Mouse (Mus musculus) midbrain, embryonic 10.5 days (tissue): Measurements from ENCODE around the gene Ubtf. TPM values are rescaled to one million over a fixed set of nuclear protein-coding genes. Genes with fewer than 3 reads are reported as not detected.
"Not testable (repeated sequence)": the region's sequence is repeated elsewhere in the genome, so short reads cannot be mapped to it uniquely, and the experiment has no call there.

Source experiments
- DNase-seq: peaks from one replicate; pipeline ENCODE4 v3.0.0-alpha.2; 2017; ENCODE audit warnings: low spot score
- H3K27ac ChIP-seq: fragments of 300-500 bp; sonication (generic); replicated peaks from 2 replicates; pipeline ENCODE4 v1.5.1; 2016; ENCODE audit warnings: mild to moderate bottlenecking
- H3K27me3 ChIP-seq: fragments of 300-500 bp; sonication (generic); 2 replicates; pipeline ENCODE4 v1.6.1; 2016; ENCODE audit warnings: low read depth, mild to moderate bottlenecking; ENCODE audit not compliant: poor library complexity, severe bottlenecking
- H3K36me3 ChIP-seq: fragments of 300-500 bp; sonication (generic); 2 replicates; pipeline ENCODE4 v1.6.1; 2016; ENCODE audit warnings: mild to moderate bottlenecking, moderate library complexity
- H3K4me1 ChIP-seq: fragments of 300-500 bp; sonication (generic); 2 replicates; pipeline ENCODE4 v1.6.1; 2016
- H3K4me3 ChIP-seq: fragments of 300-500 bp; sonication (generic); 2 replicates; pipeline ENCODE4 v1.5.1; 2016; ENCODE audit warnings: mild to moderate bottlenecking, moderate library complexity
- H3K9me3 ChIP-seq: fragments of 300-500 bp; sonication (generic); replicated peaks from 2 replicates; pipeline ENCODE4 v1.6.1; 2016; ENCODE audit warnings: mild to moderate bottlenecking
- WGBS: fragments of 180-500 bp; shearing (Covaris S2); methylation state at CpG from one replicate; pipeline ENCODE4 v1.1.7; 2016; 5-methylcytosine and 5-hydroxymethylcytosine counted together
- polyA plus RNA-seq: library from polyadenylated mRNA; unstranded; fragments of >200 nt; fragmentation: Nextera tagmentation; extraction: Ambion mirVana; gene quantifications from 2 replicates; pipeline ENCODE4 v1.2.1, GENCODE M21; 2016

Gene Ubtf
- polyA plus RNA-seq, 1 experiment from 2014 or later, result 89.6 TPM

- under 1% methylated on average over 32 of the region's 32 CpGs for WGBS
- Histone ChIP-seq H3K4me3 (peak within 1 kb of the TSS; percentile 81), H3K27me3 (no peaks in the 10 kb centered on the region), H3K9me3 (no peaks in the 10 kb centered on the region), H3K4me1 (peaks cover 24% of the 10 kb centered on the region), H3K36me3 (peaks cover 26% of the 10 kb centered on the region), H3K27ac (peak within 1 kb of the TSS; percentile 89)
- peak; percentile 97 for DNase-seq
These were observed 34.9 kb downstream of the Ubtf start, which contains the start of gene Tmub2 for GRCm38 (mm10) chr11:102284501-102285094. Gene Tmub2 (plus strand): TSS chr11:102284931.

DNA sequence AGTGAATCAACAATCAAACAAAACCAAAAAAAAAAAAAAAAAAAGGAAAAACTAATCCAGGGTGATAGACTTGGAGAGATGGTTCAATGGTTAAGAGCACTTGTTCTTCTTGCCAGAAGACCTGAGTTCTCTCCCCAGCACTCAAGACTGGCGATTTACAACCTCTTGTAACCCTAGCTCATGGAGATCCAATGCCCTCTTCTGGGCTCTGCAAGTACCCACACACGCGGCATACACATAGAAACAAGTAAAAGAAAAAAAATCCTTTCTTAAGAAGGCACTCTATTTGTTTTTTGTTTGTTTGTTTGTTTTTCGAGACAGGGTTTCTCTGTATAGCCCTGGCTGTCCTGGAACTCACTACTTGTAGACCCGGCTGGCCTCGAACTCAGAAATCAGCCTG is 35.6 kb downstream of the Ubtf start:
- peaks cover 19% of the 10 kb centered on the region for H3K4me1 ChIP-seq
- peak overlapping the region; percentile 89; the same call in 1 of the 2 replicates for H3K27ac ChIP-seq
- DNase-seq, result no peak
- no peaks in the 10 kb centered on the region for H3K9me3 ChIP-seq
- no peaks in the 10 kb centered on the region for H3K27me3 ChIP-seq
- 90% methylated on average over 6 of the region's 6 CpGs for WGBS
- peak overlapping the region; percentile 81; the same call in 1 of the 2 replicates for H3K4me3 ChIP-seq
- peaks cover 19% of the 10 kb centered on the region for H3K36me3 ChIP-seq

DNA sequence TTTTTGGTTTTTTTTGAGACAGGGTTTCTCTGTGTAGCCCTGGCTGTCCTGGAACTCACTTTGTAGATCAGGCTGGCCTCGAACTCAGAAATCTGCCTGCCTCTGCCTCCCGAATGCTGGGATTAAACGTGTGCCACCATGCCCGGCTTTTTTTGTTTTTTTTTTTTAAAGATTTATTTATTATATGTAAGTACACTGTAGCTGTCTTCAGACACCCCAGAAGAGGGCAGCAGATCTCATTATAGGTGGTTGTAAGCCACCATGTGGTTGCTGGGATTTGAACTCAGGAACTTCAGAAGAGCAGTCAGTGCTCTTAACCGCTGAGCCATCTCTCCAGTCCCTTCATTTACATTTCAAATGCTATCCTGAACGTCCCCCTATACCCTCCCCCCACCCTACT is 39.3 kb downstream of the Ubtf start:
- not testable (repeated sequence) for H3K27ac ChIP-seq, H3K4me3 ChIP-seq, H3K9me3 ChIP-seq, DNase-seq, H3K36me3 ChIP-seq
- H3K4me1 ChIP-seq, result peaks cover 24% of the 10 kb centered on the region
- H3K27me3 ChIP-seq, result peaks cover 27% of the 10 kb centered on the region
- 73% methylated on average over 6 of the region's 6 CpGs for WGBS

- Histone ChIP-seq H3K4me3 (no peak overlapping the region), H3K4me1 (peaks cover 21% of the 10 kb centered on the region), H3K27me3 (peaks cover 31% of the 10 kb centered on the region), H3K27ac (no peak overlapping the region), H3K9me3 (no peaks in the 10 kb centered on the region), H3K36me3 (no peaks in the 10 kb centered on the region)
- 89% methylated on average over 3 of the region's 3 CpGs for WGBS
- DNase-seq, result no peak
These were observed 39.9 kb downstream of the Ubtf start for GRCm38 (mm10) chr11:102279595-102279994.

DNA sequence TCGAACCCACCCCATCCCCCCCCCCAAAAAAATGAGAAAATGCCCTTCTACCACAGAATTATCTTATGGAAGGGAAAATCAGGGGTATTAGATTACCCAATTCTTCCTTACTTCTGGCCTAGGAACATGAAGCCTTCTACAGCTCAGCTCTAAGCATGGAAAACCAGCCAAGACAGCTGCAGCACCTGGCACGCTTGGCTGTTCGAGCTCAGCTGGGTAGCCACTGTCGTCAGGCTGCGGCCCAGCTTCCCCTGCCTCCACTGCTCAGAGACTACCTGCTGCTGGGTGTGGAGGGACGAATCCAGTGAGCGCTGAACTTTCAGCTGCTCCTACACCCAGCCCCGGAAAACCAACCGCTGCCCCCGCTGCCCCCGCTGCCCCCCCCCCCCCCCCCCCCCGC is 41.8 kb downstream of the Ubtf start:
- Histone ChIP-seq H3K36me3 (no peaks in the 10 kb centered on the region), H3K4me1 (peaks cover 21% of the 10 kb centered on the region), H3K4me3 (no peak overlapping the region), H3K27me3 (peaks cover 31% of the 10 kb centered on the region), H3K27ac (no peak overlapping the region), H3K9me3 (no peaks in the 10 kb centered on the region)
- no peak for DNase-seq
- 51% methylated on average over 9 of the region's 12 CpGs for WGBS

DNA sequence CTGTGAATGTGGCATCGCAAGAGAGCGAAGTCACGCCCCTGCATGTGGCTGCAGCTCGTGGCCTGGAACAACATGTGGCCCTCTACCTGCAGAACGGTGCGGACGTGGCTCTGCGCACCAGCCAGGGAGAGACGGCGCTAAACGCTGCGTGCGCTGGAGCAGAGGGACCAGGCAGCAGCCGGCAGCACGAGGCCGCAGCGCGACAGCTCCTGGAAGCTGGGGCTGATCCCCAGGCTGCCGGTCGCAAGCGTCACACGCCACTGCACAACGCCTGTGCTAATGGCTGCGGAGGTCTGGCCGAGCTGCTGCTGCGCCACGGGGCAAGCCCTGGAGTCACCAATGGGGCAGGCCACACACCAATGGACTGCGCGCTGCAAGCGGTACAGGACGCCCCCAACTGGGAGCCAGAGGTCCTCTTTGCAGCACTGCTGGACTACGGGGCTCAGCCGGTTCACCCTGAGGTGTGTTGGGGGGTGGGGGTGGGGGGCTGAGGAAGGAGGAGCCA is 43.1 kb downstream of the Ubtf start:
- WGBS, result under 1% methylated on average over 33 of the region's 33 CpGs
- peaks cover 21% of the 10 kb centered on the region for H3K4me1 ChIP-seq
- no peaks in the 10 kb centered on the region for H3K9me3 ChIP-seq
- H3K4me3 ChIP-seq, result peak overlapping the region; percentile 56
- DNase-seq, result peak; percentile 79
- peak overlapping the region; percentile 85 for H3K27ac ChIP-seq
- no peaks in the 10 kb centered on the region for H3K36me3 ChIP-seq
- H3K27me3 ChIP-seq, result peaks cover 31% of the 10 kb centered on the region

DNA sequence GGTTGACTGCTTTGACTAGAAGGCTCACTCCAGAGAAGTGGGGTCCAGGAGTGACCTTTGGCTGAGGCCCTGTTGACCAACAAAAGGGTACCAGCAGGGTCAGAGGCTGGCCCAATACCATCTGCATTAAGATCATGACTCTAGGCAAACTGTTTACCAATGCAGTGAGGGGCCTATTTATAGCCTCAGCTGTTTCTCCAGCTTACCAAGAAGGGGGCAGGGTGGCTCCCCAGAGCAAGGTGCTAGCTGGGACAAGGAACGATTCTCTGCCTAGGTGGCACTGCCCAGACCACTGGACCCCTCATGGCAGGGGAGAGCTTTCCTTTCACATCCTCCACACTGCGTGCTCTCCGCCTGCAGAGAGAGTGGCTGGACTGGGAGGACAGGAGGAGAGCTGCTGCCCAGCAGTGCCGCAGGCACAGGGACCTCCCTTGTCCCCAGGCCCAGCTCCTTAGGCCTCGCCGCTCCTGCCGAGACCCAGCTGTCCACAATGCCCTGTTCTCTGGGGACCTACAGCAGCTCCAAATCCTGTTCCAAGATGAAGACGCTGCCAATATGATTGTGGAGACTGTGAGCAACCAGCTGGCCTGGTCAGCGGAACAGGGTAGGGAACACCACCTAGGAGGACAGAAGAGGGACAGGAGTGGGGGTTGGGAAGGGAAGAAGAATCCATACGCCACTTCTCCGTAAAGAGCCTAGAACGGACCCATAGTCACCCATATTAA is 50.9 kb downstream of the Ubtf start, which contains the start of gene Asb16:
Gene Asb16, plus strand, starts transcription at position 224 of the 725 bp plus-strand sequence.
- no peaks in the 10 kb centered on the region for H3K9me3 ChIP-seq
- H3K4me1 ChIP-seq, result peaks cover 17% of the 10 kb centered on the region
- no peak within 1 kb of the TSS for H3K27ac ChIP-seq
- DNase-seq, result no peak
- H3K27me3 ChIP-seq, result no peaks in the 10 kb centered on the region; the same call in 1 of the 2 replicates
- 81% methylated on average over 12 of the region's 12 CpGs for WGBS
- peaks cover 21% of the 10 kb centered on the region for H3K36me3 ChIP-seq
- no peak within 1 kb of the TSS for H3K4me3 ChIP-seq

DNA sequence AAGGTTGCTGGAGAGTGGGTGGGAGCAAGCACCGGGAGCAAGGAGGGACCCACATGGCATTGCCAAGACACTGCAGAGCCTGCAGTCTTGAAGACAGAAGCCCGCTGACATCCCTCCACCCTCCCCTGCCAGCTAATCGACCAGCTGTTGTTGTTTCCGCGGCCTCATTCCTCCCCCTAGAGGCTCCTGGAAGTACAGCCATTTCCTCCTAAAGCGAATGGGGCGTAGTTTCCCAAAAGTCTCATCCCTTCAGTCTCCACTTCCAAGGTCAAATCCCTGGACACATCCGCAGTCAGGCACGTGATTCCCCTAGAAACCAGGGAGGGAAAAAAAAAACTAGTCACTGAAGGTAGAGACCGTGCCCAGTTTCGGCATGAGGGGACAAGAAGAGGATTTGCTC is 52.1 kb downstream of the Ubtf start:
- H3K27me3 ChIP-seq, result no peaks in the 10 kb centered on the region; the same call in 1 of the 2 replicates
- peaks cover 31% of the 10 kb centered on the region for H3K36me3 ChIP-seq
- H3K27ac ChIP-seq, result no peak overlapping the region; the same call in 1 of the 2 replicates
- peak; percentile 73 for DNase-seq
- peaks cover 17% of the 10 kb centered on the region for H3K4me1 ChIP-seq
- H3K4me3 ChIP-seq, result no peak overlapping the region
- WGBS, result 12% methylated on average over 11 of the region's 11 CpGs
- H3K9me3 ChIP-seq, result no peaks in the 10 kb centered on the region

DNA sequence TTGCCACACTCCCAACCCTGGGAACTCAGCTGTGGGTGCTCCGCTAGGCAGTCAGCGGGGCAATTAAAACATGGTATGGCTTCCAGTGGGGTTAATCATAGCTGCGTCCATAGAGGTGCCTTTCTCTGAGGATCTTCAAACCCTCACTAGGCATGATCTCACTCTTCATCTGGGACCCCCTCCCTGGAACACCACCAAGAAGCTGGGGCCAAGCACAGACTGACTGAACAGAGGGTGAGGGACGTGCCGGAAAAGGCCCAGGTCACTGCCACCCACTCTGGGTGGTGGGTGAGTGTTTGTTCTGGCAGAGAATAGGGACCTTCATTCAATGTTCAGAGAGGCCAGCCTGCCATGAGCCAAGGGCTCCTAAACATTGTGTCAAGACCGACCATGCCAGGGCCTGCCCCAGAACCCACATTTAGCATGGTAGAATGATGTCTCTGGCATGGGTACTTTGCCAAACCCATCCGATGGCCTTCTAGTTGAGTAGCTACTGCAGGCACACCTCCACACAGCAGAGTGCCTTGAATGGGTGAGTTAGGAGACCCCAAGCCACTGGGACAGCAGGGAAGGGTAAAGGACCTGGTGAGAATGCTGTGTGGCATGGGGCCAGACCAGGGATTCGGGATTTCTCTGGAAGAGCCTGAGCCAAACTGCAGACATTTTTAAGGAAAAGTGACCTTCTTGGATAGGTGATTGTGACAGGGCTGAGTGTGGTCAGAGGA is 52.7 kb downstream of the Ubtf start:
- H3K27ac ChIP-seq, result peak overlapping the region; percentile 0
- no peaks in the 10 kb centered on the region for H3K27me3 ChIP-seq
- 89% methylated on average over 8 of the region's 8 CpGs for WGBS
- no peak overlapping the region for H3K4me3 ChIP-seq
- H3K9me3 ChIP-seq, result no peaks in the 10 kb centered on the region
- H3K36me3 ChIP-seq, result peaks cover 37% of the 10 kb centered on the region
- DNase-seq, result no peak
- peaks cover 17% of the 10 kb centered on the region for H3K4me1 ChIP-seq

- no peak overlapping the region for H3K4me3 ChIP-seq
- H3K27me3 ChIP-seq, result no peaks in the 10 kb centered on the region
- H3K27ac ChIP-seq, result peak overlapping the region; percentile 0
- DNase-seq, result no peak
- no peaks in the 10 kb centered on the region for H3K9me3 ChIP-seq
- peaks cover 46% of the 10 kb centered on the region for H3K36me3 ChIP-seq
- 67% methylated on average over 14 of the region's 14 CpGs for WGBS
- peaks cover 17% of the 10 kb centered on the region for H3K4me1 ChIP-seq
These were observed 53.7 kb downstream of the Ubtf start for GRCm38 (mm10) chr11:102265816-102266215.

DNA sequence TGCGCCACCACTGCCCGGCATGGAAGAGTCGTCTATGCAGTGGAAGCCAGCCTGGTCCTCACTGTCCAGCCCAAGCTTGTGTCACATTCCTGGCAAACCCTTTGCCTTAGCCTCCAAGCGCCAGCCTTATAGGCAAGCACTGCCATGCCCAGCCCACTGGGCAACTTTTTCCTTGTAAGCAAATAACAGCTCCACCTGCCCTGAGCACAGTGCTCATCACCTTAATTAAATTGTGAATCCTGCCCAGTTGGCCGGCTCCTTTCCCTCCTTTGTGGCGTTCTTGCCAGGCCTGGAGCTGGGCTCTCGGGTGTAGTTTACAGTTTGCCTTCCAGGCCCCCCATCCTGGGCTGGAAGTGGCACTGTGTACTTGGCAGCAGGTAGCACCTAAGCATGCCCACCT is 56.3 kb downstream of the Ubtf start:
- Histone ChIP-seq H3K36me3 (peaks cover 71% of the 10 kb centered on the region), H3K27me3 (no peaks in the 10 kb centered on the region), H3K4me1 (peaks cover 17% of the 10 kb centered on the region), H3K4me3 (no peak overlapping the region), H3K27ac (no peak overlapping the region), H3K9me3 (no peaks in the 10 kb centered on the region)
- 91% methylated on average over 7 of the region's 7 CpGs for WGBS
- no peak for DNase-seq

- peaks cover 17% of the 10 kb centered on the region for H3K4me1 ChIP-seq
These were observed 61.0 kb downstream of the Ubtf start for GRCm38 (mm10) chr11:102258521-102258920.

More at GRCm38 (mm10) chr11:102258521-102258920, 61.0 kb downstream of the Ubtf start:
- DNase-seq, result no peak
- no peak overlapping the region for H3K27ac ChIP-seq
- 88% methylated on average over 3 of the region's 3 CpGs for WGBS
- no peaks in the 10 kb centered on the region for H3K9me3 ChIP-seq
- no peaks in the 10 kb centered on the region for H3K27me3 ChIP-seq
- peaks cover 94% of the 10 kb centered on the region for H3K36me3 ChIP-seq
- H3K4me3 ChIP-seq, result no peak overlapping the region
